Mouse (Mus musculus): Measurements from ENCODE around the gene Ifi206. TPM values are rescaled to one million over a fixed set of nuclear protein-coding genes. Genes with fewer than 3 reads are reported as not detected.
"Not testable (repeated sequence)": the region's sequence is repeated elsewhere in the genome, so short reads cannot be mapped to it uniquely, and the experiment has no call there.

The Ifi206 gene
- polyA plus RNA-seq (2012; rRNA removed), result 27.2 and 32.0 TPM in 2 replicates

GRCm38 (mm10) chr1:173490812-173491480 lies at the start of gene Ifi206:
TSS of gene Ifi206 (minus strand) at chr1:173491041.
- not testable (repeated sequence) for H3K4me1 ChIP-seq (replicated peaks; ENCODE audit: control insufficient read depth, insufficient read depth, low read length); H3K36me3 ChIP-seq (ENCODE audit: control insufficient read depth, insufficient read depth, low read length); H3K27me3 ChIP-seq (ENCODE audit: control insufficient read depth, insufficient read depth, low read length)
- peak; percentile 35 for DNase-seq
- WGBS, result 5% methylated on average over 3 of the region's 3 CpGs
- Histone ChIP-seq H3K27ac (ENCODE audit: control insufficient read depth, insufficient read depth, low read length) (peak within 1 kb of the TSS; percentile 57; the same call in 1 of the 2 replicates), H3K4me3 (ENCODE audit: control insufficient read depth, insufficient read depth, low read length) (peak within 1 kb of the TSS; percentile 5; the same call in 1 of the 2 replicates)

- 54% methylated on average over 3 of the region's 3 CpGs for WGBS
- H3K27me3 ChIP-seq (ENCODE audit: control insufficient read depth, insufficient read depth, low read length); H3K4me3 ChIP-seq (ENCODE audit: control insufficient read depth, insufficient read depth, low read length); H3K4me1 ChIP-seq (replicated peaks; ENCODE audit: control insufficient read depth, insufficient read depth, low read length); H3K27ac ChIP-seq (ENCODE audit: control insufficient read depth, insufficient read depth, low read length); DNase-seq; H3K36me3 ChIP-seq (ENCODE audit: control insufficient read depth, insufficient read depth, low read length): not testable (repeated sequence)
Observed at GRCm38 (mm10) chr1:173535791-173536190, 45.0 kb upstream of the Ifi206 start, which contains the start of gene Ifi214. TSS of gene Ifi214 (minus strand) at chr1:173535957.

GRCm38 (mm10) chr1:173521452-173521851 lies 30.6 kb upstream of the Ifi206 start:
- no peak for DNase-seq
- TF ChIP-seq CTCF (IDR thresholded peaks at IDR 0.05; ENCODE audit: borderline replicate concordance, control insufficient read depth, extremely low read depth, insufficient read depth, low read length, poor library complexity) (no peak), POLR2A (IDR thresholded peaks at IDR 0.05; ENCODE audit: control insufficient read depth, extremely low read depth, insufficient read depth, low read length, poor library complexity) (no peak)
- Histone ChIP-seq H3K4me1 (replicated peaks; ENCODE audit: control insufficient read depth, insufficient read depth, low read length) (no peaks in the 10 kb centered on the region), H3K4me3 (ENCODE audit: control insufficient read depth, insufficient read depth, low read length) (no peak overlapping the region), H3K27me3 (ENCODE audit: control insufficient read depth, insufficient read depth, low read length) (no peaks in the 10 kb centered on the region), H3K36me3 (ENCODE audit: control insufficient read depth, insufficient read depth, low read length) (no peaks in the 10 kb centered on the region), H3K27ac (ENCODE audit: control insufficient read depth, insufficient read depth, low read length) (no peak overlapping the region)

GRCm38 (mm10) chr1:173510595-173510994 lies 19.8 kb upstream of the Ifi206 start:
- not testable (repeated sequence) for DNase-seq; H3K27ac ChIP-seq (ENCODE audit: control insufficient read depth, insufficient read depth, low read length); H3K36me3 ChIP-seq (ENCODE audit: control insufficient read depth, insufficient read depth, low read length); H3K4me3 ChIP-seq (ENCODE audit: control insufficient read depth, insufficient read depth, low read length); H3K4me1 ChIP-seq (replicated peaks; ENCODE audit: control insufficient read depth, insufficient read depth, low read length); H3K27me3 ChIP-seq (ENCODE audit: control insufficient read depth, insufficient read depth, low read length)
- 56% methylated on average over 2 of the region's 2 CpGs for WGBS

DNA sequence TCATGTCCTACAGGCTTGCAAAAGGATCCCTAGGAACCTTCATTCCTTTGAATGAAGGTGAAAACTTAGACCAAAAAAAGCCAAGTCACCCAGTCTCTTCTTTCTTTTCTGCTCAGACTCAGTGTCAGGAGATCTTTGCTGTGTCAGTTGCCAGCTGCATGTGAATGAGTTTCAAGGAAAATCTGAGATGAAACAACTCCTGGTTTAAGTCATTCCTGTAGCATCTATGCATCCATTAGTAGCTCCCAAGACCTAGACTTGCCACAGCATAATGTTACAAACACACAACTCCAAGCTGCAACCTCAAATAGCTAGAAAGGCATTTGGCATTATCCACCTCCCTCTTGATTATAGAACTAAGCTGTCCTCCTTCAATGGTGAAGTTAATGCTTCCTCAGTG lies 642 bp upstream of the Ifi206 start:
- not testable (repeated sequence) for H3K36me3 ChIP-seq (ENCODE audit: control insufficient read depth, insufficient read depth, low read length); H3K27me3 ChIP-seq (ENCODE audit: control insufficient read depth, insufficient read depth, low read length); H3K27ac ChIP-seq (ENCODE audit: control insufficient read depth, insufficient read depth, low read length); DNase-seq; H3K4me3 ChIP-seq (ENCODE audit: control insufficient read depth, insufficient read depth, low read length); H3K4me1 ChIP-seq (replicated peaks; ENCODE audit: control insufficient read depth, insufficient read depth, low read length)

- WGBS, result 95% methylated on average over 3 of the region's 3 CpGs
- not testable (repeated sequence) for H3K27me3 ChIP-seq (ENCODE audit: control insufficient read depth, insufficient read depth, low read length); H3K4me3 ChIP-seq (ENCODE audit: control insufficient read depth, insufficient read depth, low read length); H3K27ac ChIP-seq (ENCODE audit: control insufficient read depth, insufficient read depth, low read length); H3K4me1 ChIP-seq (replicated peaks; ENCODE audit: control insufficient read depth, insufficient read depth, low read length); DNase-seq; H3K36me3 ChIP-seq (ENCODE audit: control insufficient read depth, insufficient read depth, low read length)
Observed at GRCm38 (mm10) chr1:173481182-173481574, 9.7 kb downstream of the Ifi206 start.

GRCm38 (mm10) chr1:173480399-173481181 lies 10.3 kb downstream of the Ifi206 start:
- H3K4me1 ChIP-seq (replicated peaks; ENCODE audit: control insufficient read depth, insufficient read depth, low read length); DNase-seq: not testable (repeated sequence)
- WGBS, result 96% methylated on average over 5 of the region's 5 CpGs

More at GRCm38 (mm10) chr1:173480399-173481181, 10.3 kb downstream of the Ifi206 start:
- H3K27ac ChIP-seq (ENCODE audit: control insufficient read depth, insufficient read depth, low read length); H3K4me3 ChIP-seq (ENCODE audit: control insufficient read depth, insufficient read depth, low read length); H3K27me3 ChIP-seq (ENCODE audit: control insufficient read depth, insufficient read depth, low read length); H3K36me3 ChIP-seq (ENCODE audit: control insufficient read depth, insufficient read depth, low read length): not testable (repeated sequence)

Measured in thymus, adult 2 months (tissue).